ENCODE assay signal across 8 mouse cellular contexts in genomic region chr6:111372626-111373380, GRCm38 (mm10).
DNase-seq lines count a peak whose midpoint lies in the region; ATAC-seq and TF ChIP-seq lines count a peak whose summit lies in the region.

No protein-coding gene starts in this region.

- H3K27me3 ChIP-seq in kidney, embryonic 15.5 days = no peaks in the 10 kb centered on the region
- no peaks in the 10 kb centered on the region for H3K27me3 ChIP-seq in kidney, adult 2 months (replicated peaks; ENCODE audit: control insufficient read depth, insufficient read depth, low read length)
- H3K27me3 ChIP-seq in forebrain, embryonic 10.5 days (ENCODE audit: poor library complexity, severe bottlenecking) = no peaks in the 10 kb centered on the region

- no peaks in the 10 kb centered on the region for H3K9me3 ChIP-seq in kidney, embryonic 15.5 days (replicated peaks)
- no peaks in the 10 kb centered on the region for H3K9me3 ChIP-seq in forebrain, embryonic 10.5 days

- TF ChIP-seq CTCF in kidney, adult 2 months (conservative IDR thresholded peaks at IDR 0.05; ENCODE audit: insufficient read depth, insufficient read length, low read depth, low read length) = no peak

- H3K36me3 ChIP-seq in kidney, embryonic 15.5 days = no peaks in the 10 kb centered on the region
- no peaks in the 10 kb centered on the region for H3K36me3 ChIP-seq in kidney, adult 2 months (ENCODE audit: control insufficient read depth, insufficient read depth, low read length)
- H3K36me3 ChIP-seq in forebrain, embryonic 10.5 days (replicated peaks) = no peaks in the 10 kb centered on the region

- no peak overlapping the region for H3K4me3 ChIP-seq in kidney, embryonic 15.5 days (replicated peaks)
- no peak overlapping the region for H3K4me3 ChIP-seq in kidney, adult 2 months (ENCODE audit: insufficient read depth, low read depth, low read length)
- no peak overlapping the region for H3K4me3 ChIP-seq in forebrain, embryonic 10.5 days

- peak; percentile 52; the same call in 1 of the 2 replicates for ATAC-seq in kidney, embryonic 15.5 days (replicated peaks; ENCODE audit: low FRiP score)

- no peak for TF ChIP-seq POLR2A in kidney, adult 2 months (IDR thresholded peaks at IDR 0.05; ENCODE audit: low read depth, low read length)

- peak overlapping the region; percentile 4 for H3K27ac ChIP-seq in kidney, embryonic 15.5 days
- no peak overlapping the region for H3K27ac ChIP-seq in kidney, adult 2 months (ENCODE audit: insufficient read depth, low read depth, low read length)
- peak overlapping the region; percentile 48; the same call in 1 of the 2 replicates for H3K27ac ChIP-seq in forebrain, embryonic 10.5 days

- H3K4me1 ChIP-seq in kidney, embryonic 15.5 days = peaks cover 25% of the 10 kb centered on the region
- peaks cover 10% of the 10 kb centered on the region; the same call in 1 of the 2 replicates for H3K4me1 ChIP-seq in kidney, adult 2 months (ENCODE audit: control insufficient read depth, insufficient read depth, low read length)
- H3K4me1 ChIP-seq in forebrain, embryonic 10.5 days = peaks cover 29% of the 10 kb centered on the region

- 41% methylated on average over 11 of the region's 11 CpGs for WGBS in kidney, embryonic 15.5 days
- 49% methylated on average over 11 of the region's 11 CpGs for WGBS in kidney, adult 2 months
- 46% methylated on average over 11 of the region's 11 CpGs for WGBS in forebrain, embryonic 10.5 days

- no peak overlapping the region for H3K9ac ChIP-seq in kidney, embryonic 15.5 days

- no peak overlapping the region for H3K4me2 ChIP-seq in kidney, embryonic 15.5 days

- DNase-seq in kidney, adult 2 months = no peak
- peak; percentile 16 for DNase-seq in forebrain, embryonic 10.5 days (ENCODE audit: extremely low spot score, low spot score)
- DNase-seq in layer of hippocampus, postnatal 14 days (ENCODE audit: low spot score in 2 of 2) = peak; percentile 64 to 86
- DNase-seq in right cerebral cortex, adult 2 months (ENCODE audit: low spot score in 2 of 2) = peak; percentile 27 to 40
- no peak for DNase-seq in urinary bladder, postnatal 4 days (ENCODE audit: low spot score in 2 of 2)
- no peak for DNase-seq in thymus, postnatal 4 days
- DNase-seq in yolk sac, embryonic 10.5 days (ENCODE audit: low spot score) = no peak

Comparison
In these comparisons a context has a peak if more than half of its experiments do, and no peak if none do; other contexts are left out.
1. DNase-seq: peak in forebrain, embryonic 10.5 days (single experiment), layer of hippocampus, postnatal 14 days (2 of 2) and right cerebral cortex, adult 2 months (2 of 2); none in kidney, adult 2 months (single experiment), urinary bladder, postnatal 4 days (0 of 2), thymus, postnatal 4 days (single experiment) and yolk sac, embryonic 10.5 days (single experiment).